Mouse (Mus musculus) adrenal gland, adult 18-20 months (tissue): ENCODE measurements around the gene Cd52. TPM values are rescaled to one million over a fixed set of nuclear protein-coding genes. Genes with fewer than 3 reads are reported as not detected.

Source experiments
- DNase-seq, 2 experiments: peaks; one replicate each; pipeline ENCODE4 v3.0.0; 2021 to 2022; ENCODE audit warnings: low spot score in 2 of 2
- total RNA-seq, 2 experiments: library from RNA; stranded (reverse); gene quantifications; 1 replicate in 1 of 2; 2 replicates in 1 of 2; pipeline ENCODE4 v1.2.3; 2021

Gene Cd52
- total RNA-seq, 2 experiments from 2014 or later: 14.0 to 19.9 TPM

DNA sequence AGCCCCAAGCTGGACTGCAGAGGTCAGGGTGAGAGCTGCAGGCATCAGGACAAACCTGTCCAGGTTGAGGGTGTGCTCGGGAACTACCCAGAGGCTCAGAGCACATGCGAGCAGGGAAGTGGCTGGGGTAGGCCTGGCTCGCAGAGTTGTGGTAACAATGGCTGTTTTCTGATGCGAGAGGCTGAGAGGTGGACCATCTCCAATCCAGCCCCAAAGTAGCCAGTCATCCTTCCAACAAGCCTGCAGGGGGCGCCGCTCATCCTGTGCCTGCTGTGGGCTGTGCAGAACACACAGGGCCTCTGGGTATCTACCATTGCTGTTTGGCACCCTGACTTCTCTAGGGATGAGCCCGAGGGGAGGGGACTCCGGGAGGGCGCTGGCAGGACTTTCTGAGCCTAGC, 24.8 kb upstream of the Cd52 start:
- DNase-seq: no peak

GRCm38 (mm10) chr4:134119042-134119441, 24.2 kb upstream of the Cd52 start:
- no peak for DNase-seq

DNA sequence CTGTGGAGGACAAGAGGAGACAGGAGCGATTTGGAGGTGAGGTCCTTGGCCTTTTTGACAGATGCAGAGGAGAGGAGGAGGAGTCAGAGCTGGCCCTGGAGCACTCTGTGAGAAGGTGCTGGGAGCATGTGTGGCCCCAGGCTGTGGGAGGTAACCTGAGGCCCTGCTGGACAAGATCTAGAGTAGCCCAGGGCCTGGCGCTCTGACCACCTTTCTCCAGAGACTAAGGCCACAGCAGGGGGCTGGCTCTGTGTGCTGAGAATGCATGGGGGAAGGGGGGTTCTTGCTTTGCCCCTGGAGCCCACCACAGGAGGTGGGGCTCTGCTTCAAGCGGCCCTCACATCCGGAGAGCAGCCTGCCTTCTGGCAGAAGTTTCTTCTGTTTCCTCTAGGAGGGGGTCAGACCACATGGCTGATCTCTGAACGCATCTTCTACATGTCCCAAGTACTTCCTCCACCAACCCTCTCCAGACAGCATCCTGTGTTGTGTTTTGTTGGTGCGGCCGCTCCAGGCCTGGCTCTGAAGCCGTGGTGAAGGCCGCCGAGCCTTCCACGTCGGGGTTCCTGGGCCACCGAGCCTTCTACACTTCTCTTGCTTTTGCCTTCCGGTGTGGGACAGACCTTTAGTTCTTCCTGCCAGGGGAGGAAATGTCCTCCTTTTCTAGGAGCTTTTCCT, 23.4 kb upstream of the Cd52 start:
- DNase-seq: no peak

DNA sequence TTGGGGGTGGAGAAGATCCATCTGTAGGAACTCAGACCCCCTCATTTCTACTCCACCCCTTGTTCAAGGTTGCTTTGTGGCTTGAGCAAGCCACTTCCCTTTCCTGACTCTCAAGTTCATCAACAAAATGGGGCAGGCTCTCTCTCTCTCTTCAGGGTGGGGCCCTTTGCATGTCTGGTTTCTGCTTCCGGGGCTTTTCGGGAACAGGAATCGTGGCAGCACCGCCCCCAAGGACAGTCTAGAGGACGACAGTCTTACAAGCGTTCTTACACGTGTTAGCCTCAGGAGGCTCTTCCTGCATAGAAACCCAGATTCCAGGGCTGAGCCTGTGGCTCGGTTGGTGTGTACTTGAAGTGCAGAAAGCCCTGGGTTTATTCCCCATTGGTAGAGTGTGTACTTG, 22.1 kb upstream of the Cd52 start:
- DNase-seq: no peak

DNA sequence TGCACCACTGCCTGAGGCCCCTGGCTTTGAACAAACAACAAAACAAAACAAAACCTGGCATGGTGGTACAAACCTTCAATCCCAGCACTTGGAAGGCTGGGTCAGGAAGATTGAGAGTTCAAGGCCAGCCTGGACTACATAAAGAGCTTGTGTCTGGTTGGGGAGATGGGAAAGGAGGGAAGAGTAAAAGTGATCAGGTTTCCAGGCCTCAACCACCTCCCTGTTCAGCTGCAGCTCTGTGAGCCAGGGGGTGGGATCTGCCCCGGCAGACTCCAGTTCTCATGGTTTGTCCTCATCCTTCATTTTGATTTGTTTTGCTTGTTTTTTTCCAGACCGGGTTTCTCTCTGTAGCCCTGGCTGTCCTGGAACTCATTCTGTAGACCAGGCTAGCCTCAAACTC, 21.6 kb upstream of the Cd52 start:
- DNase-seq: no peak

DNA sequence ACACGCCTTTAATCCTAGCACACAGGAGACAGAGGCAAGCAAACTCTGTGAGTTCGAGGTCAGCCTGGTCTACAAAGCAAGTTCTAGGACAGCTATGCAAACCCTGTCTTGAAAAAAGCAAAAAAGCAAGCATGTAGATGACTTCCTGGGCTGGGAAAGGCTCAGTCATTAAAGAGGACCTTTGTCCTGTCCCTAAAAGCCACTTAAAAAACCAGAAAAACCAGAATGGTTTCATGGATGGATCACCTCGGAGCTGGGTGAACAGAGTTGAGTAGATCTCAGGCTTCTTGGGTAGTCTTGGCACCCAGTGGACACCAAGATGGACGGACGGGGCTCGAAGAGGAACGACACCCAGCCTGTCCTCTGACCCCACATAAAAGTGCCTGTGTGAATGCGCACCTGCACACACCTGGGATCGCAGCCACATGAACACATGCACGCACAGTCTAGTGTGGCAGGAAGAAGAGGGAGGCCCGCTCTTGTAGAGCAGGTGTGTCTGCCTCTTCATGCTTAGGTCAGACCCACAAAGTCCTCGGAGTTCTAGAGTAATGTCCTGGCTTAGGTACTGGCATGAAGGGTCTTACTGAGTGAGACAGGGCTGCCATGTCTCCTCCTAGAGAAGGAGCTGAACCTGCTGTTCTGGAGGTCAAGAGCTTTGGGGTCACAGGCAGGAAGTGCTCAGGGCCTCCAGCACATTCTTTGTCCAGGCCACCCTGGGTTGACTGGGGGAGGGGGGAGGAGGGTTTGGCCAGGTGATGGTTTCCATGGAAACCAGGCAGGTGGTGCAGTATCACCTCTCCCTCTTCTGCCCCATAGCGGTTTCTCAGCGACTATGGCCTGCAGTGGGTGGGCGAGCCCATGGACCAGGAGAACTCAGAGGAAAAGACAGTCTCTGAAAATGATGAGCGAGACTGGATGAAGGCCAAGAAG, 20.6 kb upstream of the Cd52 start:
- no peak for DNase-seq

GRCm38 (mm10) chr4:134114038-134114437, 19.2 kb upstream of the Cd52 start:
- DNase-seq: no peak

- DNase-seq: no peak
Measured at GRCm38 (mm10) chr4:134113356-134113994, 18.6 kb upstream of the Cd52 start.

DNA sequence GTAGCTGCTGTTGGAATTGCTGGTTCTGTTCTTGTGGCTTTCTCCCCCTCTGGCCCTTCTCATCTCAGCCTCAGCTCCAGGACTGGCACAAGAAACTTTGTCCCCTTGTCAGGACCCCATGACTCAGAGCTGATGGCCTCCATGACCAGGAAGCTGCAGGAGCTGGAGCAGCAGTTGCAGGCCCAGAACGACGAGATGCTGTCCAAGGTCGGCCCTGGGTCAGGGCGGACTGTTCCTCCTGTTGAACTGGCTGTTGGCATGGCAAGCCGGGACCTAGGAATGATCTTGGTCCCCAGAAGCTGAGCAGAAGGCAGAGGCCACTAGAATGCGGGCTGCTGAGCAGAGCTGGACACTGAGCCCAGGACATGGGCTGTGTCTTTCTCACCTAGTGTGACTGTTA, 17.5 kb upstream of the Cd52 start:
- DNase-seq: no peak

DNA sequence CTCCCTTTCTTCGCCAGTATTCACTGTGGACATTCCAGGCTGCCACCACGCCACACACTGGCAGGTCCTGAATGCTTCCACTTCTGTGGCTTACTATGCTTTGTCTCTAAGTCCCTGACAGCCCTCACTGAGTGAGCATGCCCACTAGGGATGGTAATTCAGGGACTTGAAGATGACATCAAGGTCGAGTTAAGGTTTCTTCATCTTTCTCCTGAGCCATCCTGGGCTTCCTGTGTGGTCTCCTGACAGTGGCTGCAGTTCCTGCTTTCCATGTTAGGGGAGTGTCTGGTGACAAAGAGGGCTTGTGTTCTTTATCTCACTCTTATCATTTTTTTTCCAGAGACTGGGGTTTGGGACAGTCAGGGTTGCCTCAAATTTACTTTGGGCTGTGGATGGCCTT, 15.8 kb upstream of the Cd52 start:
- DNase-seq: no peak

DNA sequence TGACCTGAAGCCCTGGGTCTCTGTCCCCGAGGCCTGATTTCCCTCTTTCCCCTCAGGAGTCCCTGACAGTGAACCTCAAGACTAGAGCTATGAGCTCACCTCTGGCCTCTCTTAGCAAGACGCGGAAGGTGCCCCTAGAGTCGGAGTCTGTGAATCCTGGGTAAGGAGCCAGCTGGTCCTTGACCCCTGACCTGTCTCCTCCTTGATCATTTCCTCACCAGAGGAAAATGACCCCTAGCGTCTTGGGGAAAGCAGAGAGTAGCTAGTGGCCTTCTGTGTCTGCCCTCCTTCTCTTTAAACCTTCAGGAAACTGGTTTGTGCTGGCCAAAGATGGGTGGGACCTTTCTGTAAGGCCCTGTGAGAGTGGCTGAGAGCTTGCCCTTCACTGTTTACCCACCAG, 13.3 kb upstream of the Cd52 start:
- DNase-seq: no peak

GRCm38 (mm10) chr4:134107730-134108129, 12.8 kb upstream of the Cd52 start:
- DNase-seq: no peak

- no peak for DNase-seq
Measured at GRCm38 (mm10) chr4:134106105-134106504, 11.2 kb upstream of the Cd52 start.

GRCm38 (mm10) chr4:134102742-134103119, 7.8 kb upstream of the Cd52 start:
- no peak for DNase-seq

GRCm38 (mm10) chr4:134101979-134102741, 7.3 kb upstream of the Cd52 start, which contains the start of gene Ubxn11:
Ubxn11 (plus strand) TSS chr4:134102570.
- peak; percentile 74 to 75 for DNase-seq

DNA sequence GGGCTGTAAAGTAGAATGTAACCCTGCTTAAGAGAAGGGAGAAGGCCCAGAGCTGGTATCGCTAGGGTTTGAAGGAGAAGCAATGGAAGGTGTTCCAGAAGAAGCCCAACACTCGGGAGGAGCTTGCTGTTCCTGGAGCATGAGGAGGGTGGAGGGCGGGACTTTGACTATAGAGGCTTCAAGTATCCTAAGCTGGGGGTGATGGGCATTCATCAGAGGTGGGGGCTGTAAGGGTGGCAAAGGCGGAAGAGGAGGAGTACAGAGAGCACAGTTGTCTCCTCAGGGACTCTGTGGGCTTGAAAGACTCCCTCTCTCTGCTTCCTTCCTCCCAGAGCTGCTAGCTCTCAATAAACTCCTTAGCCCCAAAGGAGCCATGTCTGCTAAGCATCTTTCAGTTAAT, 5.4 kb upstream of the Cd52 start:
- no peak for DNase-seq

- DNase-seq: no peak
Measured at GRCm38 (mm10) chr4:134098628-134099027, 3.7 kb upstream of the Cd52 start.

GRCm38 (mm10) chr4:134097015-134097608, 2.2 kb upstream of the Cd52 start:
- DNase-seq: no peak

DNA sequence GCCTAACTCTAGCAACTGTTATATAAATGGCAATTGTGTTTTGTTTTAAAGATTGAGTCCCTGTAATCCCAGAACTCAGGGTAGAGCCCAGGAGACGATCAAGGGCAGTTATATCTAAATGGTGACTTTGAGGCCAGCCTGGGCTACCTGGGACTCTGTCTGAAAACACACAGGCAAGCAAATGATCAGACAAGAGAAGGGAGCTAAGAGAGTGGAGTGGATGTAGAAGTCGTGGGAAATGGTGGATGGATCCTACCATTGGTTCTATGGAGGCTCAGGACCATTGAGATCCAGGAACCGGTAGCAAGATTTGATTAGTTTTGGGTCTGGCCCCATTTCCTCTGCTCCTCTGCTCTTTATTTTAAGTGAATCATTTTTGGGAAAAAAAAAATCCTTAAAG, 1.2 kb upstream of the Cd52 start:
- DNase-seq: no peak

- no peak for DNase-seq
Measured at GRCm38 (mm10) chr4:134094004-134094564, 798 bp downstream of the Cd52 start.
